Mouse (Mus musculus): Measurements from ENCODE around the gene Efhb. TPM values are rescaled to one million over a fixed set of nuclear protein-coding genes. Genes with fewer than 3 reads are reported as not detected.

Efhb gene
- 0.73 and 0.85 TPM in 2 replicates for polyA plus RNA-seq (2015; fragmentation: Nextera tagmentation; extraction: Ambion mirVana)

DNA sequence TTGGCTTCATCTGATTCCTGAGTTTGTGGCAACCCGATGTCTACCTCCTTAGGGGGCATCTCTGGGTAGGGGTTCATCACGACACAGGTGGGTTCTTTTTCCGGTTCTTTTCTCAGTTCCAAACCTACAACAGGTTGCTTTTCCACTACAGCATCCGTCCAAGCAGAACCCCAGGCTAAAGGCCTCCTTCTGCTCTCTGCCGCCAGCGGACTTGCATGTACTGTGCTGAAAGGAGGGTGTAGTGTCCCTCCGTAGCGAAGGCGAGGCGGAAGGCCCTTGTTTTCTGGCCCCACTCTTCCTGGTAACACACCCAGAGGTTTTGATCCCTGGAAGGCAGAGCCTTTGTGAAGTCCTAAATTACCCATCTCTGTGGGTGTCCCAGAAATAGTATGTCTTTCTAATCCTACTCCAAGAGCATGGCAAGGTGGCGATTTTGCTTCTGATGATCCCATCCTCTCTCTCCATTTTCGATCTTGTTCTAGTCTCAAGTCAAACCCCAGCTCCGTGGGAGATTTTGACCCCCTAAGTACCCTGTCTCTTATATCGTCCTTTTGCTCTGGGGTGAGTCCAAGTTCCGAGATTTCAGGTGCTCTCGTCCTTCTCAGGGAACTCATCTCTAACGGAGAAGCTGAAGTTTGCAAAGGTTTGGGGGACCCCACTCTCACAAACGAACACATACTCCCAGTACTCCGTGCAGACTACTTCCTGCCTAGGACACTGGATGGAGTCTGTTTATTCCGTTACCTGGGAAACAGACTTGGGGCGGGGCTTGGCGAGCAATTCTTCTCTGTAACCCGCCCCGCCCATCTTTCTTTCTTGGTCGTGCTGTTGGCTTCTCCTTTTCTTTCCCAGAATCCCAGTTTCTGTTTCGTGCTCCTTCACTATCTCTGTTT is at the start of gene Efhb:
TSS of gene Efhb (minus strand) at position 719 of the 893 bp plus-strand sequence.
- Histone ChIP-seq H3K36me3 (no peaks in the 10 kb centered on the region), H3K4me1 (0 out of 2 replicates have a peak, but pooled peaks cover 4% of the 10 kb centered on the region), H3K9ac (no peak within 1 kb of the TSS), H3K27ac (no peak within 1 kb of the TSS), H3K27me3 (replicated peaks) (no peaks in the 10 kb centered on the region), H3K9me3 (no peaks in the 10 kb centered on the region), H3K4me3 (replicated peaks) (peak within 1 kb of the TSS; percentile 41), H3K4me2 (peak within 1 kb of the TSS; percentile 69)
- peak; percentile 89 for ATAC-seq (ENCODE audit: insufficient read depth, low FRiP score, low read depth)
- 19% methylated on average over 26 of the region's 26 CpGs for WGBS

DNA sequence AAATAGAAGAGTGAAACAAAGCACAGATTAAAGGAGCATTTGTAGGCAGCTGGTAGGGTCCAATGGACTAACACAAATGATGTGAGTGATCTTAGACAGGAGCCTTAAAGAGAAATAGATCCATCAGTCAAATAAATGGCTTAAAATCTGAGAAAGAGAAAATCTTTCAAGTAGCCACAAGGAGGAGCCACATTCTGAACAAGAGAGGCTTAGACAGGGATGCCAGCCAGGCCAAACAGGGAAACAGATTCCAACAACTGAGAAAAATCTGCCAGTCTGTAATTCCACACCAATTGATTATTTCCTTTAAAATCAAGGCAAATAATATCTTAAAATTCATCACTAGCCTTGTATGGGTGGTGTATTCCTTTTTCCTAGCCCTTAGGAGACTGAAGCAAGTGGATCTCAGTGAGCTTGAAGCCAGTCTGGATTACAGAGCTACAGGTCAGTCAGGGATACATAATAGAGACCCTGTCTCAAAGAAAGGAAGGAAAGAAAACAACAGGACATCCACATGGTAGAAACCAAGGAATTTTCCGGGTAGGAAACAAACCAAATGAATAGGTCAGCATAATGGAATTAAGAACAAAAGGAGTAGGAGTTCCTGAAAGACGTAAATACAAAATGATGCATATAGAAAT is 49.3 kb upstream of the Efhb start:
- WGBS = 86% methylated on average over 2 of the region's 2 CpGs
- Histone ChIP-seq H3K36me3 (no peaks in the 10 kb centered on the region), H3K4me2 (no peak overlapping the region), H3K4me1 (no peaks in the 10 kb centered on the region), H3K9ac (no peak overlapping the region), H3K4me3 (replicated peaks) (no peak overlapping the region), H3K9me3 (no peaks in the 10 kb centered on the region), H3K27me3 (replicated peaks) (no peaks in the 10 kb centered on the region), H3K27ac (no peak overlapping the region)
- no peak for ATAC-seq (ENCODE audit: insufficient read depth, low FRiP score, low read depth)

DNA sequence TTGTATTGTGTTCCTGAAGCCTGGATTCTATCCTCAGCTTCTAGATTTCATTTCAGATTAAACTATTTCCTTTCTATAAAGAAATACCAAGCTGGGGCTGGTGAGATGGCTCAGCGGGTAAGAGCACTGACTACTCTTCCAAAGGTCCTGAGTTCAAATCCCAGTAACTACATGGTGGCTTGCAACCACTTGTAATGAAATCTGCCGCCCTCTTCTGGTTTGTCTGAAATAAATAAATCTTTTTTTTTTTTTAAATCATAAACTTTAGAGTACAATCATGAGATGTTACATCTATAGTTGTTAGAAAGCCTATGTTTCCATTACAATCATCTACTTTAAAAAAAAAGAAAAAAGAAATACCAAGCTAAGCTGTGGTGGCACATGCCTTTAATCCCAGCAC is 39.8 kb upstream of the Efhb start:
- no peak overlapping the region for H3K4me2 ChIP-seq
- peaks cover 25% of the 10 kb centered on the region for H3K36me3 ChIP-seq
- H3K4me1 ChIP-seq = no peaks in the 10 kb centered on the region
- ATAC-seq (ENCODE audit: insufficient read depth, low FRiP score, low read depth) = no peak
- WGBS = 87% methylated on average over 2 of the region's 2 CpGs
- H3K27me3 ChIP-seq (replicated peaks) = no peaks in the 10 kb centered on the region
- no peak overlapping the region for H3K4me3 ChIP-seq (replicated peaks)
- no peak overlapping the region for H3K27ac ChIP-seq
- H3K9ac ChIP-seq = no peak overlapping the region
- H3K9me3 ChIP-seq = no peaks in the 10 kb centered on the region

DNA sequence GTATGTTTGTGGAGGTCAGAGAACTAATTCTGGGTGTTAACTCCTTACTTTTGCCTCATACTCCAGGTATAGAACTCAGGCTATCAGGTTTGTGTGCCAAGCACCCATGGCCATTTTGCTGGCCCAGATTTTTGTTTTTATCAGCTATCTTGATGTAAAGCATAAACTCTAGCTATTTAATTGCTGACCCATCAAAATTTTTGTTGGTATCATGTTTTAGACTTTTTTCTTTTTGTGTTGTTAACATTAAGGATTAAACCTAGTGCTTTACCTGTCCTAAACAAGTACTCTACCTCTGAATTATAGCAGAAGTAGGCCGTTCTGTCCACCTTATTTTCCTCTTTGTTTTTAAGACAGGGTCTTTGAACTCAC is 25.9 kb upstream of the Efhb start:
- no peaks in the 10 kb centered on the region for H3K4me1 ChIP-seq
- no peaks in the 10 kb centered on the region for H3K27me3 ChIP-seq (replicated peaks)
- H3K9ac ChIP-seq = no peak overlapping the region
- no peak for ATAC-seq (ENCODE audit: insufficient read depth, low FRiP score, low read depth)
- no peak overlapping the region for H3K4me2 ChIP-seq
- no peaks in the 10 kb centered on the region for H3K9me3 ChIP-seq
- H3K36me3 ChIP-seq = no peaks in the 10 kb centered on the region; the same call in 1 of the 2 replicates
- H3K27ac ChIP-seq = no peak overlapping the region
- H3K4me3 ChIP-seq (replicated peaks) = no peak overlapping the region
- WGBS = 88% methylated on average over 1 of the region's 1 CpGs

DNA sequence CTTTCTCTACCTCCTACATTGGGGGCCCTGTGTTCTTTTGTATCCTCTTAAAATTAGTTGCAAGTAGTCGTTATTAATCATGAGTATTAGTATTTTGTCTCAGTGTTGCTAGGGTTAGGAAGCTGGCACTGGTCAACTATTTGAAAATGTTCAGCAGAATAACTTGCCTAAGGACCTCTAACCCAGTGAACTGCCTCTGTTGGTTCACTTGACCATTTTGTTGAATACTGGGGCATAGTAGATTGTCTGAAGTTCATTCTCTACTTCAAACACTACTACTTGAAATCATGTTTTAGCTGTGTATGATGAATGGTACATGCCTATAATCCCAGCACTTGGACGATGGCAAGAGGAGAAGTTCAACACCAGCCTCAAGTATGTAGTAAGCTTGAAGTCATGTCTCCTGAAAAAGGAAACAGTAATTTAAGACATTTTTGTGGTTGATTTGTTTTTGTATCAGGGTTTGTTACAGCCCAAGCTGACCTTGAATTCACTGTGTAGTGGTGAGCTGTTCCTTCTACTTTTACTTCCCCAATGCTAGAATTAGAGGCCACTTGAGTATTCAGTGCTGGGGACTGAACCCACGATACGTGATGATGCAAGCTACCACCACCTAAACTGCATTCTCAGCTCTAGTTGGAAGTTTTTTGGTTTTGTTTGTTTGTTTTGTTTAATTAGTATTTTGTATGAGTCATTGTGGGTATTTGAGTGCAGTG is 25.3 kb upstream of the Efhb start:
- Histone ChIP-seq H3K4me1 (no peaks in the 10 kb centered on the region), H3K27ac (no peak overlapping the region), H3K27me3 (replicated peaks) (no peaks in the 10 kb centered on the region), H3K9me3 (no peaks in the 10 kb centered on the region), H3K9ac (no peak overlapping the region), H3K4me3 (replicated peaks) (no peak overlapping the region), H3K36me3 (no peaks in the 10 kb centered on the region; the same call in 1 of the 2 replicates), H3K4me2 (no peak overlapping the region)
- ATAC-seq (ENCODE audit: insufficient read depth, low FRiP score, low read depth) = no peak
- 85% methylated on average over 4 of the region's 4 CpGs for WGBS

DNA sequence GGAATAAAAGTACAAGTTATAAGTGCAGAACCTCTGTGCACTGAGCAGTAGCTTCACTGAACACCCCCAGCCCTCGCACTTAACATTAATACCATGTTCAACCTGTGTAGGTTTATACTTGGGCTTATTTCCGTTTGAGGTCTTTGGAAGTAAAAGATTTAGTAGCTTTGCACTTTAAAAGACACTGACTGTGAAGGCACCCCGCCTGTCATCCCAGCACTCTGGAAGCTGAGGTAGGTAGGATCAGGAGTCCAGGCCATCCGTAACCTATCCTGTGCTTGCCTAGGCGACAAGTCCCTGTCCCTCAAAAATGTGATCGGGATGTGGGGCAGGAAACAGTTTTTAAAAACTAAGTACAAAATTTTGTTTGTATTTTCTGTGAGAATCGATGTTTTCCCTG is 17.3 kb upstream of the Efhb start:
- no peaks in the 10 kb centered on the region for H3K27me3 ChIP-seq (replicated peaks)
- H3K4me2 ChIP-seq = peak overlapping the region; percentile 64
- 45% methylated on average over 7 of the region's 7 CpGs for WGBS
- no peak for ATAC-seq (ENCODE audit: insufficient read depth, low FRiP score, low read depth)
- H3K27ac ChIP-seq = no peak overlapping the region
- no peaks in the 10 kb centered on the region for H3K9me3 ChIP-seq
- H3K36me3 ChIP-seq = no peaks in the 10 kb centered on the region
- peak overlapping the region; percentile 92; the same call in 1 of the 2 replicates for H3K9ac ChIP-seq
- peak overlapping the region; percentile 93 for H3K4me3 ChIP-seq (replicated peaks)
- H3K4me1 ChIP-seq = peaks cover 11% of the 10 kb centered on the region; the same call in 1 of the 2 replicates

DNA sequence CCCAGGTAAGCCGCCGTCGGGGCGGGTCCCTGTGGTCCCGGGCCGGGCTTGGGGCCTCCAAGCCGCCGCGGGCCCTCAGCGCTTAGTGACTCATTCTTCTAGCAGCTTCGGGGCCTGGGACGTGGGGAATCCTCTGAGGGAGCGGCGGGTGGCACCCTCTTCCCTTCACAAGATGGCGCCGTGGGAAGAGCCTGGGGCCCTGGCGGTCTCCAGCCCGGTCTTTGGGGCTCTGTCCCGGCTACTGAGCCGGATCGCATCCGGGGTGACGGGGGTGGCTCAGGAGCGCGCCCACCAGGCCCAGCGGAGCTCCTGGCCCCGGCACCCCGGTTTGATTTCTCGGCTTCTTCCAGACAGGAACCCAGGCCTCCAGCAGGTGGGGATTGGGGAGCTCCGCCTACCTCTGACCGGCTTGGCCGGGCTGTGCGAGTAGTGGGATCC is 16.5 kb upstream of the Efhb start:
- H3K4me3 ChIP-seq (replicated peaks) = peak overlapping the region; percentile 93
- H3K4me1 ChIP-seq = peaks cover 11% of the 10 kb centered on the region; the same call in 1 of the 2 replicates
- peak; percentile 3; the same call in 1 of the 2 replicates for ATAC-seq (ENCODE audit: insufficient read depth, low FRiP score, low read depth)
- H3K9ac ChIP-seq = peak overlapping the region; percentile 92
- no peaks in the 10 kb centered on the region for H3K36me3 ChIP-seq
- H3K27ac ChIP-seq = peak overlapping the region; percentile 100
- no peaks in the 10 kb centered on the region for H3K27me3 ChIP-seq (replicated peaks)
- H3K4me2 ChIP-seq = peak overlapping the region; percentile 64
- no peaks in the 10 kb centered on the region for H3K9me3 ChIP-seq
- under 1% methylated on average over 33 of the region's 33 CpGs for WGBS

DNA sequence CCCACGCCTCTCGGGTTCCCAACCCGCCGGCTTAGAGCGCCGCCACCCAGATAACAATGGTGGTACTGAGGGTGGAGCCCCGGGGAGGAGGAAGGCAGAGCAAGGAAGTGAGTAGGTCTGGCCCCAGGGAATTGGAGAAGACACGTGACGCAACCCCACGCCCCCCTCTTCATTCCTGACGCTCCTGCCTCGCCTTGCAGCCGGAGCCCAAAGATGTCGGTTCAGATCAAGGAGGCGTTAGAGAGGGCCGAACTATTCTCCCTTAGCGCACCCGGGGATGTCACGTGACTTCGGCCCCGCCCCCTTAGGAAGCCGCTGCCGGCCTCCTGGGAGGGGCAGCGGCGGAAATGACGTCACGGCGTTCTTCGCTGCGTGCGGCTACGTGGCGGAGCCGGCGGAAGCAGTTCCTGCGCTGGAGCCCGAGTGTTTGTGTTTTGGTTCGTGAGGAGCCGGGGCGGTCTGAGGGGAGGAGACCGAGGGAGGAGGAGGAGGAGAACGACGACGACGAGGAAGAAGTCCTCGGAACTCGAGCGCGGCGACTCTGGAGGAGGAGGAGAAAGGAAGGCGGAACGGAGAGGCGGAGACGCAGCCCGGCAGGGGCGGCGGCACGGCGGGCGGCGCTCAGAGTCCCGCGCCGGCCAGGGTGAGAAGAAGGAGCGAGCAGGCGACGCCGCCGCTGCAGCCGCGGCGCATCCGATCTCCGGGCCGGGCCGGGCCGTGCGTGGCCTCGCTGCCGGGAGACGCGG is 15.9 kb upstream of the Efhb start, which contains the start of gene Rab5a:
TSS of gene Rab5a (plus strand) at position 377 of the 746 bp plus-strand sequence.
- H3K4me2 ChIP-seq = peak within 1 kb of the TSS; percentile 76
- peak within 1 kb of the TSS; percentile 92 for H3K9ac ChIP-seq
- no peaks in the 10 kb centered on the region for H3K36me3 ChIP-seq
- WGBS = under 1% methylated on average over 68 of the region's 82 CpGs
- no peaks in the 10 kb centered on the region for H3K27me3 ChIP-seq (replicated peaks)
- H3K4me1 ChIP-seq = peaks cover 11% of the 10 kb centered on the region; the same call in 1 of the 2 replicates
- peak within 1 kb of the TSS; percentile 93 for H3K4me3 ChIP-seq (replicated peaks)
- peak; percentile 96 for ATAC-seq (ENCODE audit: insufficient read depth, low FRiP score, low read depth)
- H3K27ac ChIP-seq = peak within 1 kb of the TSS; percentile 100
- no peaks in the 10 kb centered on the region for H3K9me3 ChIP-seq

DNA sequence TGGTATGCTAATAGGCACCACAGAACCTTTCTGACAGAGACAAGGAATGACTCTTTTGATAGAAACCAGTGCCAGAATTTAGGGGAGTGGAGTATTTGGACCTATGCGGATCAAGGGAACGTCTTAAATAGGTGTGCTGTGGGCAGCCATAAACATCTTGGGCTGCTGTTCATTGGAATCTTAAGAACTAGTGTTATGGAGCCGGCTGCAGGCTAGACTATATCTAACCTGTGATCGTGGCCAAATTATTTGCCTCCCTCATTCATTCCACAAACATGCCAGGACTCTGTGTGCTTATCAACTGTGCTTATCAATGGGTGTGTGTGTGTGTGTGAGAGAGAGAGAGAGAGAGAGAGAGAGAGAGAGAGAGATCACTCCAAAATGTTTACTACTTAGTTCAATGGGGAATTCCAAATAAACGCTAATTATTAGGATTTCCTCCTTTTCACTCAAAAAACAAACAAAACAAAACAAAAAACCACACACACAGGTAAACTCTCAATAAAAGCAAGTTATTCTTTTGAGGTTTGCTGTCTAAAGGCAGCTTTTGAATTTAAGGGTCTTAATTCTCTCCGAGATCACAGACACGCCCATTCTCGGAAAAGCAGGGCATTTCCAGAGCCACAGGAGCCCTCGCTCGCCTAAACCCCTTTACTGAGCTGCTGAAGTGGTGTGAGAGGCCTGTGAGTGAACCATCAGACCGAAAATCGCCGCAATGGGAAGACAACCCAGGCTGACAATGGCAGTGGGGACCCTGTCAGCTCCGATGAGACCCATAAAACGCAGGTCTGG is 15.1 kb upstream of the Efhb start:
- H3K36me3 ChIP-seq = no peaks in the 10 kb centered on the region
- peak overlapping the region; percentile 100 for H3K27ac ChIP-seq
- H3K9ac ChIP-seq = peak overlapping the region; percentile 58
- H3K27me3 ChIP-seq (replicated peaks) = no peaks in the 10 kb centered on the region
- H3K4me3 ChIP-seq (replicated peaks) = peak overlapping the region; percentile 93
- peak overlapping the region; percentile 76 for H3K4me2 ChIP-seq
- no peak; the same call in 1 of the 2 replicates for ATAC-seq (ENCODE audit: insufficient read depth, low FRiP score, low read depth)
- 6% methylated on average over 15 of the region's 15 CpGs for WGBS
- peaks cover 11% of the 10 kb centered on the region; the same call in 1 of the 2 replicates for H3K4me1 ChIP-seq
- H3K9me3 ChIP-seq = no peaks in the 10 kb centered on the region

DNA sequence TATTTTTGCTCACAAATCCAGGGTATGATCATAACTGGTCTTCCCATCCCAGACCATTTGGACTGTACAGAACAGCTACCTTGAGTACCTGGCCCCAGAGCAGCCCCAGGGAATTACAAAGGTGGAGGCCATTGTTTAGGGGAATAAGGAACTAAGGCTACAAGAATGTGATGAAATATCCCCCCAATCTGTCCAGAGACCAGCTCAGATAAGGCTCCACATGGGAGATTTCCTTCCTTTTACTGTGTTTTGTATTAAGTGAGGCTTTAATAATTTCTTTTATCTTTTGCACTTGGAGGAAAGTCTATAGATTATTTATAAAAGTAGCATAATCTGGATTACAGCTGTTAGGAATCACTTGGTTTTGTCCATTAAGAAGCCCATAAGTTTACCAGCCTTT is 5.6 kb upstream of the Efhb start:
- Histone ChIP-seq H3K9ac (no peak overlapping the region), H3K4me2 (no peak overlapping the region), H3K4me3 (replicated peaks) (no peak overlapping the region), H3K27me3 (replicated peaks) (no peaks in the 10 kb centered on the region), H3K36me3 (no peaks in the 10 kb centered on the region), H3K9me3 (no peaks in the 10 kb centered on the region), H3K4me1 (no peaks in the 10 kb centered on the region), H3K27ac (no peak overlapping the region)
- ATAC-seq (ENCODE audit: insufficient read depth, low FRiP score, low read depth) = no peak
